Mouse (Mus musculus) CH12.LX (cell line): ENCODE data around the gene Fars2.

Source experiments
- CTCF ChIP-seq, 2 experiments: IDR thresholded peaks in 1 of 2; conservative IDR thresholded peaks in 1 of 2; 2 replicates each; pipeline ENCODE4 v1.5.1; 2011 to 2012; ENCODE audit warnings: low read depth in 2 of 2, low read length in 2 of 2, improper control_type of control experiment in 1 of 2, inconsistent platforms in 1 of 2, mild to moderate bottlenecking in 1 of 2, moderate library complexity in 1 of 2
- POLR2A ChIP-seq: IDR thresholded peaks from 2 replicates; pipeline ENCODE4 v1.6.1; 2011; ENCODE audit warnings: low read depth, mild to moderate bottlenecking, improper control_type of control experiment, low read length

DNA sequence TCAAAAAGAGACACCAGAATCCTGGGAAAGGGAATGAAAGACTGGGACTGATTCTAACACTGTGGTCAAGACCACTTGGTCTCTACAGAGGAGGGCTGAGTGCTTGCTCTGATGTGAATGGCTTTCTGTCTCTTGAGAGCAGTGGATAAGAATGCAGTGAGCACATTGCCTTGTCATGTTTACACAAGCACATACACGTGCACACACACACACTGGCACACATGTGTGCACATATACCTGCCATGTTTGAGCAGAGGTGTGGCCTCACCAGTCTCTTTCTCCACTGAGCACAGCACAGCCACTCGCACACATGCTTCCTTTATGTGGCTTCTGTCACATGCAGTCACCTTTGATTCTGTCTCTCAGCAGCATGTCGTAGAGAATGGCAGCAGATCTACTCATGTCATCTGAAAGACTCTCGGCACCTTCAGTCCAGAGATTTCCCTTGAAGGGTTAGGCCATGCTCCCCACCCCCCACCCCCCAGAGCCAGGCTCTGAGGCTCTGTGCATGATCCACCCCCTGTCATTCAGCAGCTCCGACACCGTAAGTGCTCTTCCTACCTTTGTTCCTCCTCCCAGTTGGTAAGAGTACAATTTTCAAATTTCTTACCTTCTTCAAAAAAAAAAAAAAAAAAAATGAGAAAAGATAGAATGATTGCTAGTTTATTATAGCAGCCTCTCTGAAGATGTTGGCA lies 313.4 kb downstream of the Fars2 start:
- TF ChIP-seq POLR2A (no peak), CTCF (conservative IDR thresholded peaks at IDR 0.05 in 1 of 2, IDR thresholded peaks at IDR 0.05 in 1 of 2; ENCODE audit: low read depth in 2 of 2, low read length in 2 of 2) (no peak)
